Mouse (Mus musculus) C2C12 (cell line): Measurements from ENCODE around the gene Srsf2.

Experiments used
- CTCF ChIP-seq: IDR thresholded peaks from one replicate; pipeline ENCODE4 v1.5.1; 2011; ENCODE audit not compliant: control insufficient read depth, insufficient read depth, insufficient read length
- MAX ChIP-seq: IDR thresholded peaks from one replicate; pipeline ENCODE4 v1.6.1; 2011; ENCODE audit warnings: mild to moderate bottlenecking, control low read depth
- MYOD1 ChIP-seq: IDR thresholded peaks from one replicate; pipeline ENCODE4 v1.6.1; 2011; ENCODE audit warnings: low read depth; ENCODE audit not compliant: control insufficient read depth, insufficient read length

DNA sequence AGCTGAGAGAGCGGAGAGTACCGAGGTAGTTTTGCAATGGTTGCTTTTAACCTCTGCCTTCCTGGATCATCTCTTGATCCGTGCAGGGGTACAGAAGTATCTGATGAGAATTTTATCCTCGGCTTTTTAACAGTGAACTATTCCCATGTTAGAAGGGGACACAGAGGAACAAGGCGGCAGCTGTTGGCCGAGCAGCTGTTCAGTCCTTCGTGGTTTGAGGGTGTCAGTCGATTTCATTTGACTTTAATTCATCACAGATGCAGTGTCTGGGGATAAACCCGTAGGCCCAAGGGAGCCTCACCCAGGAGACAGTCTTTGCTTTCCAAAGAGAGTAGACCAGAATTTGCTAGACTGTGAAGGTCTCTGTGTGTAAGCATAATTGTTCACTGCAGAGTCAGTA, 18.6 kb upstream of the Srsf2 start:
- no peak for TF ChIP-seq CTCF
- TF ChIP-seq MAX = no peak
- no peak for TF ChIP-seq MYOD1
